In the genomic region with DNA sequence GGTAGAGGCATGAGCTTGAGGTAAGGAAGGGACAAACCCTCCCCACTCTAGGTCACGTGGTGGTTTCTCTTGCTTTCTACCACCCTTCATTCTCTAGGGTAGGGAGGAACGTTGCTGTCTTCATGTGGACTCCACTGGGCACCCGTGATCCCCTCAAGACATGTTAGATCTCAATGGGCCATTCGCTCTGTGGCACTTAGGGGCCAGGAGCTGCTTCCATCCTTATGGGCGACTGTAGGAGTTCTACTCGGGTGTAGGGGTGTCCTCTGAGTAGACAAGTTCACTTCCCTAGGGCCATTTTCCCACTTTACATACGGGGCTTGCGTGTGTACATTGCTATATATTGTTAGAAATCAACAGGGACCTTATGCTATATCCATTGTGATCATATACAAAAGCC, we compare ENCODE assay signal across 13 mouse cellular contexts. TPM values are rescaled to one million over a fixed set of nuclear protein-coding genes. Genes with fewer than 3 reads are reported as not detected.
DNase-seq lines count a peak whose midpoint lies in the region; ATAC-seq lines count a peak whose summit lies in the region.
"Had no signal": no experiment of that assay in that cellular context is flagged by ENCODE, and none has a peak within 500 bp of the region (broad histone marks: within the 10 kb centered on the region; RNA-seq: fewer than 3 reads in every experiment).

No protein-coding gene starts in this region.

- H3K27ac ChIP-seq in forebrain, embryonic 12.5 days: peak overlapping the region; percentile 80
- H3K27ac ChIP-seq in forebrain, embryonic 16.5 days (ENCODE audit: low read length): no peak overlapping the region
- H3K27ac ChIP-seq in midbrain, embryonic 11.5 days (ENCODE audit: low read depth, low read length): peak overlapping the region; percentile 57
- no peak overlapping the region for H3K27ac ChIP-seq in midbrain, embryonic 15.5 days
- peak overlapping the region; percentile 37; the same call in 1 of the 2 replicates for H3K27ac ChIP-seq in forebrain, embryonic 13.5 days
- H3K27ac ChIP-seq in neural tube, embryonic 11.5 days (ENCODE audit: low read depth, low read length): peak overlapping the region; percentile 78
- H3K27ac ChIP-seq: liver, embryonic 13.5 days; lung, embryonic 15.5 days had no signal

- H3K27me3 ChIP-seq in forebrain, embryonic 12.5 days: peaks cover 45% of the 10 kb centered on the region
- H3K27me3 ChIP-seq in forebrain, embryonic 16.5 days (replicated peaks; ENCODE audit: control insufficient read depth, insufficient read depth, low read length): peaks cover 5% of the 10 kb centered on the region
- H3K27me3 ChIP-seq in midbrain, embryonic 11.5 days (ENCODE audit: control insufficient read depth, insufficient read depth, low read length): peaks cover 27% of the 10 kb centered on the region
- H3K27me3 ChIP-seq in midbrain, embryonic 15.5 days (replicated peaks): peaks cover 13% of the 10 kb centered on the region; the same call in 1 of the 2 replicates
- peaks cover 42% of the 10 kb centered on the region for H3K27me3 ChIP-seq in forebrain, embryonic 13.5 days
- H3K27me3 ChIP-seq in neural tube, embryonic 11.5 days (ENCODE audit: control insufficient read depth, insufficient read depth, low read length): no peaks in the 10 kb centered on the region

- ATAC-seq in forebrain, embryonic 12.5 days (ENCODE audit: low FRiP score): no peak
- ATAC-seq in forebrain, embryonic 16.5 days: no peak
- no peak for ATAC-seq in midbrain, embryonic 11.5 days (ENCODE audit: low FRiP score)
- ATAC-seq in midbrain, embryonic 15.5 days (replicated peaks): no peak
- no peak for ATAC-seq in forebrain, embryonic 13.5 days
- peak; percentile 3; the same call in 1 of the 2 replicates for ATAC-seq in neural tube, embryonic 11.5 days (ENCODE audit: insufficient read depth, low FRiP score, low TSS enrichment)
- ATAC-seq: inflammation-experienced regulatory T-cells, adult 6 months had no signal

- DNase-seq in midbrain, embryonic 11.5 days (ENCODE audit: low spot score, missing footprints): peak; percentile 88
- peak; percentile 40 for DNase-seq in neural tube, embryonic 11.5 days (ENCODE audit: low spot score)
- no peak for DNase-seq in retina, embryonic 14.5 days (ENCODE audit: low spot score)
- DNase-seq in left cerebral cortex, adult 9 months (ENCODE audit: low spot score in 2 of 2): no peak
- DNase-seq: adrenal gland, postnatal 10 days; cerebellum, adult 2 months; liver, embryonic 13.5 days had no signal

- peaks cover 50% of the 10 kb centered on the region for H3K4me1 ChIP-seq in forebrain, embryonic 12.5 days
- H3K4me1 ChIP-seq in forebrain, embryonic 16.5 days (replicated peaks; ENCODE audit: control insufficient read depth, insufficient read depth, low read length): peaks cover 21% of the 10 kb centered on the region
- H3K4me1 ChIP-seq in midbrain, embryonic 11.5 days (ENCODE audit: control insufficient read depth, insufficient read depth, low read length): peaks cover 41% of the 10 kb centered on the region
- H3K4me1 ChIP-seq in midbrain, embryonic 15.5 days: peaks cover 49% of the 10 kb centered on the region
- H3K4me1 ChIP-seq in forebrain, embryonic 13.5 days: peaks cover 49% of the 10 kb centered on the region
- H3K4me1 ChIP-seq in neural tube, embryonic 11.5 days (ENCODE audit: control insufficient read depth, insufficient read depth, low read length): peaks cover 27% of the 10 kb centered on the region

- no peaks in the 10 kb centered on the region for H3K9me3 ChIP-seq in forebrain, embryonic 12.5 days
- no peaks in the 10 kb centered on the region for H3K9me3 ChIP-seq in forebrain, embryonic 16.5 days (ENCODE audit: control insufficient read depth, low read length)
- H3K9me3 ChIP-seq in midbrain, embryonic 11.5 days (ENCODE audit: control insufficient read depth, low read length): no peaks in the 10 kb centered on the region
- H3K9me3 ChIP-seq in midbrain, embryonic 15.5 days: no peaks in the 10 kb centered on the region
- no peaks in the 10 kb centered on the region for H3K9me3 ChIP-seq in forebrain, embryonic 13.5 days (replicated peaks)
- H3K9me3 ChIP-seq in neural tube, embryonic 11.5 days (ENCODE audit: control insufficient read depth, low read length): no peaks in the 10 kb centered on the region
- H3K9me3 ChIP-seq: liver, embryonic 13.5 days; lung, embryonic 15.5 days had no signal

- no peak overlapping the region for H3K4me2 ChIP-seq in forebrain, embryonic 12.5 days
- no peak overlapping the region for H3K4me2 ChIP-seq in forebrain, embryonic 16.5 days (ENCODE audit: low read length)
- no peak overlapping the region; the same call in 1 of the 2 replicates for H3K4me2 ChIP-seq in midbrain, embryonic 11.5 days
- no peak overlapping the region for H3K4me2 ChIP-seq in midbrain, embryonic 15.5 days
- no peak overlapping the region; the same call in 1 of the 2 replicates for H3K4me2 ChIP-seq in forebrain, embryonic 13.5 days
- peak overlapping the region; percentile 18 for H3K4me2 ChIP-seq in neural tube, embryonic 11.5 days (ENCODE audit: low read depth)
- H3K4me2 ChIP-seq: liver, embryonic 13.5 days; lung, embryonic 15.5 days had no signal

- no peaks in the 10 kb centered on the region for H3K36me3 ChIP-seq in forebrain, embryonic 12.5 days (replicated peaks)
- H3K36me3 ChIP-seq in forebrain, embryonic 16.5 days (ENCODE audit: control insufficient read depth, insufficient read depth): no peaks in the 10 kb centered on the region
- no peaks in the 10 kb centered on the region for H3K36me3 ChIP-seq in midbrain, embryonic 11.5 days (ENCODE audit: control insufficient read depth, insufficient read depth, low read length)
- H3K36me3 ChIP-seq in midbrain, embryonic 15.5 days (replicated peaks): no peaks in the 10 kb centered on the region
- 0 out of 2 replicates have a peak, but pooled peaks cover 8% of the 10 kb centered on the region for H3K36me3 ChIP-seq in forebrain, embryonic 13.5 days (ENCODE audit: poor library complexity, severe bottlenecking)
- no peaks in the 10 kb centered on the region for H3K36me3 ChIP-seq in neural tube, embryonic 11.5 days (ENCODE audit: control insufficient read depth, insufficient read depth, low read length)
- H3K36me3 ChIP-seq: liver, embryonic 13.5 days; lung, embryonic 15.5 days had no signal

- no peak overlapping the region for H3K4me3 ChIP-seq in forebrain, embryonic 12.5 days (replicated peaks)
- H3K4me3 ChIP-seq in forebrain, embryonic 16.5 days (replicated peaks; ENCODE audit: low read length): no peak overlapping the region
- no peak overlapping the region for H3K4me3 ChIP-seq in midbrain, embryonic 11.5 days (ENCODE audit: low read depth, low read length)
- H3K4me3 ChIP-seq in midbrain, embryonic 15.5 days: no peak overlapping the region
- H3K4me3 ChIP-seq in forebrain, embryonic 13.5 days: no peak overlapping the region
- no peak overlapping the region for H3K4me3 ChIP-seq in neural tube, embryonic 11.5 days (ENCODE audit: low read depth, low read length)
- H3K4me3 ChIP-seq: liver, embryonic 13.5 days; lung, embryonic 15.5 days had no signal

- H3K9ac ChIP-seq in forebrain, embryonic 12.5 days: no peak overlapping the region
- H3K9ac ChIP-seq in forebrain, embryonic 16.5 days (replicated peaks; ENCODE audit: low read depth, low read length): no peak overlapping the region
- no peak overlapping the region for H3K9ac ChIP-seq in midbrain, embryonic 11.5 days (ENCODE audit: low read length)
- no peak overlapping the region for H3K9ac ChIP-seq in midbrain, embryonic 15.5 days
- no peak overlapping the region for H3K9ac ChIP-seq in forebrain, embryonic 13.5 days
- H3K9ac ChIP-seq in neural tube, embryonic 11.5 days (ENCODE audit: low read length): no peak overlapping the region
- H3K9ac ChIP-seq: liver, embryonic 13.5 days; lung, embryonic 15.5 days had no signal

- 62% methylated on average over 8 of the region's 8 CpGs for WGBS in forebrain, embryonic 12.5 days
- WGBS in forebrain, embryonic 16.5 days: 58% methylated on average over 8 of the region's 8 CpGs
- 73% methylated on average over 8 of the region's 8 CpGs for WGBS in midbrain, embryonic 11.5 days
- 62% methylated on average over 8 of the region's 8 CpGs for WGBS in midbrain, embryonic 15.5 days
- 66% methylated on average over 8 of the region's 8 CpGs for WGBS in forebrain, embryonic 13.5 days
- WGBS in neural tube, embryonic 11.5 days: 49% methylated on average over 8 of the region's 8 CpGs

RNA-seq across cellular contexts. Expression of a gene that starts 5.4 kb away (rescaled TPM):
- polyA plus RNA-seq in forebrain, embryonic 12.5 days (2016; fragmentation: Nextera tagmentation; extraction: Ambion mirVana): 140 and 153 TPM in 2 replicates
- 18.8 and 26.2 TPM in 2 replicates for polyA plus RNA-seq in forebrain, embryonic 16.5 days (2015; fragmentation: Nextera tagmentation; extraction: Ambion mirVana)
- 87.2 and 103 TPM in 2 replicates for polyA plus RNA-seq in midbrain, embryonic 11.5 days (2014; fragmentation: Nextera tagmentation; extraction: Ambion mirVana)
- polyA plus RNA-seq in midbrain, embryonic 15.5 days (2015; fragmentation: Nextera tagmentation; extraction: Ambion mirVana): 15.1 and 23.1 TPM in 2 replicates
- polyA plus RNA-seq in forebrain, embryonic 13.5 days (2015; fragmentation: Nextera tagmentation; extraction: Ambion mirVana): 47.8 and 51.6 TPM in 2 replicates
- 168 and 192 TPM in 2 replicates for polyA plus RNA-seq in neural tube, embryonic 11.5 days (2014; fragmentation: Nextera tagmentation; extraction: Ambion mirVana)
- polyA plus RNA-seq: inflammation-experienced regulatory T-cells, adult 6 months had no signal

Comparison
In these comparisons a context has a peak if more than half of its experiments do, and no peak if none do; other contexts are left out.
1. H3K27ac ChIP-seq: peak in forebrain, embryonic 12.5 days (single experiment), midbrain, embryonic 11.5 days (single experiment), forebrain, embryonic 13.5 days (single experiment) and neural tube, embryonic 11.5 days (single experiment); none in forebrain, embryonic 16.5 days (single experiment) and midbrain, embryonic 15.5 days (single experiment).
2. DNase-seq: peak in midbrain, embryonic 11.5 days (single experiment) and neural tube, embryonic 11.5 days (single experiment); none in retina, embryonic 14.5 days (single experiment) and left cerebral cortex, adult 9 months (0 of 2).